Mouse (Mus musculus) cerebellum, adult 9-10 months (tissue): ENCODE data around the gene Pate2.
A peak's percentile ranks its signal among the peaks of the same experiment; 100 is the strongest.
"Not testable (repeated sequence)": the region's sequence is repeated elsewhere in the genome, so short reads cannot be mapped to it uniquely, and the experiment has no call there.

Experiments used
- DNase-seq: peaks from one replicate; pipeline ENCODE4 v3.0.0; 2022

The Pate2 gene

GRCm38 (mm10) chr9:35558257-35559008 is 11.7 kb upstream of the Pate2 start, which contains the start of the genes Ddx25 and Pus3:
Gene Ddx25, minus strand, starts transcription at chr9:35558528.
Gene Pus3, plus strand, starts transcription at chr9:35558595.
- peak; percentile 90 for DNase-seq

DNA sequence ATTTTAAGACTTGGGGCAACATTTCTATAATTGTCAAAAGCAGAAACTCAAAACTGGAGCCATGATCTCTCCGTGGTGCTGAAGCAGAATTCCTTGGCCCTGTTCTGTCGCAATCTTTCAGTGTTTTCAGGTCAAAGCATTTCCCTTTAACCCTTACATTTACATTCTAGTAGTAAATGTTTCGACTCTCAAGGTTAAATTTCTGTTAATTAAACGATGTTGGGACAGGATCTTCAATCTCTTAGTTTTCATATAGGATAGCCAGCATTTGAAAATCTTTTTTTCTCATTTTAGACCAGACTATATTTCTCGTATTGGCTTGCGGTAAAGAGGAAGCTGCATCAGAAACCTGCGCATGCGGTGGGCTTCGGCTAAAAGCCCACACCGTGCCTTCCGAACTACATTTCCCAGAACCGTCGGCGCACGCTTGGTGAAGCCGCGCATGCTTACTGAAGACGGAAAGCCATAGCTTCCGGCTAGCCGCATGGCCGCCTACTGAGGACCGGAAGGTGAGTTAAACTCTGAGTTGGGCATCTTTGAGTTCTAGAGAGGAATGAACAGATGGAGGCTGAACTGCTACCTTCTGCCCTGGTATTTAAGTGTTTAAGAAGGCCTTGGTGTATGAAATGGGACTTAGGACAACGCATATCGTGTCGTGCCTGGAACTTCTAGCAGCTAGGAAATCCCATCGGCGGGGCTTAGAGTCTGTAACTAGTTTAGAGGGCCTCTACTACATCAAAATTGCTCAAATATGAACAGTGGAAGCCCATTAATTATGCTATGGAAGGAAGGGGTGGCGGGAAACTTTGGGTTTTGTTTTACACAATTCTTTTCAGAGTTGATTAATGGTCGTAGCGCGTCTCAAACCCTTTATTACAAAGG is 10.8 kb upstream of the Pate2 start:
- DNase-seq = peak; percentile 88

DNA sequence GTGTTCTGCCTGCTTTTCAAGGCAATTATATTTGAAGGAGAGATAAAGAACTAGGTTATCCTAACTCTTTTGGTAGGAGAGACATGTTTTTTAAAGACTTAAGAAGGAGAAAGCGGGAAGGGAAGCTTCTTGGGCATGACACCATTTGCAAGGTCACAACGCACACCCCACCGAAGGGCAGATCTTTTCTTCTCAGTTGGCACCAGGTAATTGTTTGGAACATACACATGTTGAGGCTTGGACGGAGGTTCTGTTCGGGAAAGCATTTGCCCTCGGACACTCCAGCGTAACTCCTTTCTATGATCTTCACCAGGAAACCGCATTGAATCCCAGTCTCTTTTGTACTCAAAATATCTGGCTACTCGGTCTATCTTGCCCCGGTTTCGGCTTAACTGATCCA is 9.0 kb upstream of the Pate2 start:
- DNase-seq = peak; percentile 32

DNA sequence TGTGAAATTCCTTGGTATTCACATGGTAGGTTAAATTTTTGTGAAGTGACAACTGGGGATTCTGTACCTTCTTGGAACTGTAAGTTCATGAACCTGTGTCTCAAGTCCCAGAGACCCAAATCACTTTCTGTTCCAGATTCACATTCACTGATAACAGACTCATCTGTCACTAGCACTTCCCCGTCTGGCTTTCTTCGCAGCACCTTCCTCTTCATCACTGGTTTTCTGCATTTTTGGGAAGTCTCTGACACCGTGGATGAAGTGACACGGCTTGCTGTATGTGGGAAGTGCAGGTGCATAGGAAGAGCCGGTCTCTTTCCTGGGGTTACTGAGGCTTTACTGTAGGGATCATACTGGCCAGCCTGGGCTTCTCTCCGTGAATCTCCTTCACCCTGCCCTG is 8.5 kb upstream of the Pate2 start:
- no peak for DNase-seq

DNA sequence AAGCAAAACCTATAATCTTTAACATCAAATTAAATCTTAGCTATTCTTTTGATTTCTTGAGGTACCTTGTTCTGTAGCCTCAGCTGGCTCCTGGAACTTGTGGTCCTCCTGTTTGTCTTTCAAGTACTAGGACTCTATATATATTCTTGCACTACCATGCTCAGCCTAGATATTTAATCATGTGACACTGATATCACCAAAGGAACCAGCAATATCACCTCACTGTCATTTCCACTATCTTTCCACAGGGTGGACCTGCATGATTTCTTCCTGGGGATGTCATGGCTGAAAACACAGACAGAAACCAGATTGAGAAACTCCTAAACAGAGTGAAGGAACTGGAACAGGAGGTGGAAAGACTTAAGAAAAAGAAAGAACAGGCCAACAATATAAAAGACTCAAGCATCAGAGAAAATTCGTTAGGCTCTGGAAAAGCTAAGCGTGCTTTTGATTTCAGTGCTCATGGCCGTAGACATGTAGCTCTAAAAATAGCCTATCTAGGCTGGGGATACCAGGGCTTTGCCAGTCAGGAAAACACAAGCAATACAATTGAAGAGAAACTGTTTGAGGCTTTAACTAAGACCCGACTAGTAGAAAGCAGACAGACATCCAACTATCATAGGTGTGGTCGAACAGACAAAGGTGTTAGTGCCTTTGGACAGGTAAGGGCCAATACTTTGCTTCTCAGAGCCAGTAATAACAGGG is 5.4 kb upstream of the Pate2 start:
- no peak for DNase-seq

DNA sequence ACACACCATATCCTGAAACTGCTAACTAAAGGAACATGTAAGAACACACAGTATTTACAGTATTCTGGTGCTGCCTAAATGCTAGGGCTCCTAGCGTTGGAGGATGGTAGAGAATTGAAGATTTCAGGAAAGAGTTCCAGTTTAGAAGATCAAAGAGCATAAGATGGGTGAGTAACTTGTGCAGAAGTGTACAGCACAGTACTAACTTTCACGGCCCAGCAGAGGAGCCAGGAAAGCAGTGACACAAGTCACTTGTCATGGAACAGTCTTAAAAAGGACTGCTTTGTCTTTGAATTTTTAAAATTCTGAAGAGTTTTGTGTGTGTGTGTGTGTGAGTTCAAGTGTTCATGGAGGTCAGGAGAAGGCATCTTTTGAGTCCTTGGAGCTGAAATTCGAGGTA is 2.1 kb upstream of the Pate2 start:
- DNase-seq = no peak

- DNase-seq = no peak
Measured at GRCm38 (mm10) chr9:35570663-35571062, 579 bp downstream of the Pate2 start.

- no peak for DNase-seq
Measured at GRCm38 (mm10) chr9:35574416-35574815, 4.3 kb downstream of the Pate2 start.

DNA sequence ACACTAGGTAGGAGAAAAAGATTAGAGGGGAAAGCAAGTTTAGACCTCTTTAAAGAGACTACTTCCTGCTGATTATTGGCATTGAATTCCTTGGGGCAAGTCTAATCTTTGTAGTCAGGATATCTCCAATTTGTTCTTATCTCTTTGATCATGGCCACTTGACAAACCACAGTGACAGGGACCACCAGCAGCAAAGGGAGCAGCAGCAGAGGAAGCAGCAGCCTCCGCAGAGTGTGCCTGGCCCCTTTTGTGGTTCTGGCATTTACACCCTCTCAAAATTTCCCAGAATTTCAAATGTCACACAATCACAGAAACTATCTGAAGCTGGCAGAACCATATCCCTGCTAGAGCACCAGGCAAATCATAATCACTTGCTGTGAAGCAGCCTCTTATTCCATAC is 17.6 kb downstream of the Pate2 start:
- DNase-seq = no peak

DNA sequence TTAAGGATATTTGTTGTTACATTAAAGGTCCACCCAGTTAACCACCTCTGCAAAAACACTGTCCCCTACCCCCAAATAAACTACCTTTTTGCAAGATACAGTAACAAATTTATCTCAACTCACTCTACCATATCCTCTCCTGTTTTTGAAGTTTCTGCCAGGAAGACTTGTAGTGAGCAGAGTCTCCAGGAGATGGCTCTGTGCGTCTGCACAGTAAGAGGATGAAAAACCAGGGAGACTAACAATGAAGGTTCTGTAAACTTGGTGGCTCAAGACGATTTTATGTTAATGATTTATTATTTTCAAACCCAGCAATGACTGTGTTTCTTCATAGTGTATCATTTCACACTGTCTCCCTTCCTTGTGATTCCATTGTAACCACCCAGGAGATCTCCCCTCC is 22.8 kb downstream of the Pate2 start:
- no peak for DNase-seq

DNA sequence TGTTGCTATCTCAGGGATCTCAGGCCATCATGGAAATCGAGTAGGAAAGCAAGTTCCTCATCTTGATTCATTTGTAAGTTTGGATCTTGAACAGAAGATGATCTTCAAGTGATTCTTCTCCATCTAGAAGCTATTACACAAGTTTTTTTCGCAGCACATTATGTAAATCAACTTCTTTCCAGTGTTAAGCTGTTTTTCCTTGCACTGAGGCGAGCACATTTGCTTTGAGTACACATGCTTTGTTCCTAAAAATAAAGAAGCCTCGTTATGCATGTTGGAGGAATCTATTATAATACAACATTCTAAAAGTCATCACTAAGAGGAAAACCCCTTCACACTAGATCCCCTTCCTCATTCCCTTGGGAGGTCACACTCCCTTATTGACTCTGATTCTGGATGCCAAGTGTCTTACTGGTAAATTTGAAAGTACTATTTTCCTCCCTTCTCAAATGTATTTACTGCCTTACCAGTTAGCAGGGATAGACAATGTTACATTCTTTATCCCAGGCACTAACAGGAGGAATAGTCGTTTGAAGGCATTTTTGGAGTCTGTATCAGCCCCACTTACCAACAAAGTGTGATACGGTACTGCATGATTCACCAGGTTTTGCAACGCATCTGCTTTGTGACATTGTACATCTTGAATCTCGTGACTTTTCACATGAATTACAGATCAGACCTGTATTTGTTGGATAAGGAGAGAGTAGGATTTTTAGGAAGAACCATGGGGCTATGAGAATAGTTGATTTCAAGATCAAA is 37.7 kb downstream of the Pate2 start:
- DNase-seq = no peak

- no peak for DNase-seq
Measured at GRCm38 (mm10) chr9:35611841-35612240, 41.8 kb downstream of the Pate2 start, which contains the start of gene Pate4. Gene Pate4, minus strand, starts transcription at chr9:35611941.

DNA sequence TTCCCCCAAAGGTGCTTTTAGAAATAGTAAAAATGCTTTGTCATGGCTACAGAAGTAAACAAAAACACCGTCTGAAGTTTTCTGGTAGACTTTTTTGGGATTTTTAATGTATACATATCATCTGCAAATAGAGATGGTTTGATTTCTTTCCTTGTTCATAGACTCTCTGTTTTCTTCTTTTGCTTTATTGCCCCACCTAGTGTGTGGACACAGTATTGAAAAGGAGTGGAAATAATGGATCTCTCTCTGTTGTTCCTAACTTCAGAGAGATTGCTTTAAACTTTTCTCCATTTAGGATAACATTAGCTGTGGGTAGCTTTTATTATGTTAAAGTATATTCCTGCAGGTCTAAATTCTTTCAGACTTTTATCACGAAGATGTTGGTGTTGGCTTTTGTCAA is 43.9 kb downstream of the Pate2 start:
- no peak for DNase-seq

DNA sequence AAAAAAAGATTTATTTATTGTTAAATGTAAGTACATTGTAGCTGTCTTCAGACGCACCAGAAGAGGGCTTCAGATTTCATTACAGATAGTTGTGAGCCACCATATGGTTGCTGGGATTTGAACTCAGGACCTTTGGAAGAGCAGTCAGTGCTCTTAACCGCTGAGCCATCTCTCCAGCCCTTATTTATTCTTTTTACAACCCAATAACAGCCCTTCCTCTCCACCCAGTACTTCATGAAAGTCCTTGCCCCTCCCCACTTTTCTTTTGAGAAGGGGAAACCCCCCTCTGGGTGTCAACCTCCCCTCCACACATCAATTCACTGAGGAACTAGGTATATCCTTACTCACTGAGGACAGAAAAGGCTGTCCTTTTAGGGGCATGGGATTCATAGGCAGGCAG is 46.7 kb downstream of the Pate2 start:
- not testable (repeated sequence) for DNase-seq

DNA sequence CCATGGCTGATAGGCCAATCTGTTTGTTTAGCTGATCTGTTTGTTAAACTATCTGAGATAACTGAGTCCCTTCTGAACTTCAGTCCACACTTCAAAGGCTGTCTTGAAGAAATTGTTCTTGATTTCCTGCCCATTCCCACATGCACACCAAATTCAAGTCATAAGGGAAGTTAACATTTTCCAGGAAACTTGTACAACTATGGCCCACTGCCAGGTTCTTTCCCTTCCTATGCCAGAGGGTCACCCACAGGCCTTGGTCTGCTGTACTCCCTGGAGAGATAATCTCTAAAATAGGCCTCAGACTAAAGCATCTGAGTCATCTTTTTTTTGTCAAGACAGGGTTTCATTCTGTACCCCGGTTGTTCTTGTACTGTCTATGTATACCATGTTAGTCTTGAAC is 62.9 kb downstream of the Pate2 start:
- DNase-seq = no peak

GRCm38 (mm10) chr9:35648102-35648501 is 78.0 kb downstream of the Pate2 start, which contains the start of gene Pate3:
Gene Pate3, minus strand, starts transcription at chr9:35648202.
- no peak for DNase-seq

DNA sequence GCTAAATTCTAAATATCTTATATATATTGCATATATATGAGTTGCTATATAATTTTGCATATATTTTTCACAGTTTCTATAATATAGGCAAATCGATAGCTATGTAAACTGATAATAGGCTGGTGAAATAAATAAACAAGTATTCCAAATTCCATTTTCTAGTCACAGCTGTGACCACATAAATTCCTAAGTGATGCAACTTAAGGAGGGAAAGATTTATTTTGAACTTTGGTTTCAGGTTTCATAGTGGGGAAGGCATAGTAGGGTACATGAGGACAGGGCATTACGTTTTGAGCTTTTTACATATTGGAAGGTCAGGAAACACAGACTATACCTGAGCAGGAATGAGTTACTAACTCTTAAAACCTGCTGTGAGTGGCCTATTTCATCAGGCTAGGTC is 103.5 kb downstream of the Pate2 start:
- no peak for DNase-seq

DNA sequence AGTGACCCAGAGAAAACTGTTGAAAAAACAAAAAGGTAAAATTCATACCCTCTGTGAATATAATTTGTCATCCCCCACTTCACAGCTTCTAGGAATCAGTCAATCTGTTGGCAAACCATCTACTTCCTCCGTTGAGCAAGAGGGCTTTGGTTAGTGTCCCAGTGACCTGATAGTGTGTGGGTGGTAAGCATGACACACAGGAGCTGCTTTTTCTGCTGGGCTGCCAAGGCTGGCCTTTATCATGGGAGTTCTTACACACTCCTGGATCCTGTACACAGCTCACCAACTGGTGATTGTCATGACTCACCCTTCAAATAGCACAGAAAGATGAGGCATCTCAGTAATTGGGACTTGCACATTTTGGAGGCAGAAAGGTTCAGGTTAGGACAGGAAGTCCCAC is 116.9 kb downstream of the Pate2 start, which contains the start of gene Pate1:
Gene Pate1, minus strand, starts transcription at position 378 of the 400 bp plus-strand sequence.
- DNase-seq = no peak

DNA sequence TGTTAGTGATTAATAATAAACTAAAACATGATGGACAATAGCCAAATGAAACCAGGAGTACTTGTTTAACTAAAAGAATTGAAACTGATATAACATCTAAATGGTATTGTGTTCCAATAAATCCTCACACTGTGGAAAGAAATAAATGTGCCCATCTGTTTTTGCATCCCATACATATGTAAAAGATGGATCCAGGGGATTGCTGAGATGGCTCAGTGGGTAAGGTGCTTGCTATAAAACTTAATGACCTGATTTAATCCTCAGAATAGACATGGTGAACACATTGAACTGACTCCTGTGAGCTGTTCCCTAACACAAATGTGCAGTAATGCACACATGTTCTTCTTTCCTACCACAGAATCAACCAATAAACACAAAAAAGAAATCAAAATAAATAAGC is 121.8 kb downstream of the Pate2 start:
- DNase-seq = no peak

DNA sequence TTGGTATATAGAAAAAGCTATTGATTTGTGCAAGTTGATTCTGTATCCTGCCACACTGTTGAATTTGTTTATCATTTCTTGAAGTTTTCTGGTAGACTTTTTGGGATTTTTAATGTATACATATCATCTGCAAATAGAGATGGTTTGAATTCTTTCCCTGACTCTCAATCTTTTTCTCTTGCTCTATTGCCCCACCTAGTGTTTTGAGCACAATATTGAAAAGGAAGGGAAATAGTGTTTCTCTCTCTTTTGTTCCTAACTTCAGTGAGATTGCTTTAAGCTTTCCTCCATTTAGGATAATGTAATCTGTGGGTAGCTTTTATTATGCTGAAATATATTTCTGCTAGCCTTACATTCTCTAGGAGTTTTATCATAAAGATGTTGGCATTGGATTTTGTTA is 137.2 kb downstream of the Pate2 start:
- no peak for DNase-seq
